Mouse (Mus musculus): ENCODE results near the gene Ankrd13b. TPM values are rescaled to one million over a fixed set of nuclear protein-coding genes. Genes with fewer than 3 reads are reported as not detected.

Ankrd13b gene
- total and polyA plus RNA-seq, 3 experiments, result 22.6 to 54.0 TPM; not detected in 1

GRCm38 (mm10) chr11:77500361-77501325 is 11.2 kb upstream of the Ankrd13b start:
- Histone ChIP-seq H3K9me3 (replicated peaks; ENCODE audit: insufficient read depth, low read length) (no peaks in the 10 kb centered on the region), H3K4me3 (ENCODE audit: control insufficient read depth in 1 of 2, insufficient read depth in 1 of 2, low read depth in 2 of 2, low read length in 2 of 2) (no peak overlapping the region), H3K4me1 (ENCODE audit: control insufficient read depth in 1 of 2, insufficient read depth in 2 of 2, low read length in 2 of 2) (0 out of 4 replicates have a peak, but pooled peaks cover 0 to 2% of the 10 kb centered on the region in 2 experiments), H3K36me3 (ENCODE audit: control insufficient read depth in 1 of 2, insufficient read depth in 2 of 2, low read length in 2 of 2) (peaks cover 0 to 1% of the 10 kb centered on the region in 2 experiments; a peak in 1 of 4 replicates), H3K79me2 (ENCODE audit: control insufficient read depth, insufficient read depth, low read length, poor library complexity) (peaks cover 23% of the 10 kb centered on the region; the same call in 1 of the 2 replicates), H3K27me3 (ENCODE audit: control insufficient read depth in 1 of 2, insufficient read depth in 2 of 2, low read length in 2 of 2) (no peaks in the 10 kb centered on the region), H3K9ac (ENCODE audit: control insufficient read depth, low read depth, low read length, poor library complexity, severe bottlenecking) (no peak overlapping the region), H3K27ac (ENCODE audit: control insufficient read depth, low read depth, low read length) (no peak overlapping the region)
- TF ChIP-seq CHD1 (IDR thresholded peaks at IDR 0.05; ENCODE audit: low read depth, low read length) (no peak), HCFC1 (IDR thresholded peaks at IDR 0.05; ENCODE audit: low read depth, low read length) (no peak), E2F4 (IDR thresholded peaks at IDR 0.05; ENCODE audit: borderline replicate concordance, low read depth, low read length) (no peak), CHD2 (IDR thresholded peaks at IDR 0.05; ENCODE audit: low read length) (no peak), ZMIZ1 (IDR thresholded peaks at IDR 0.05; ENCODE audit: low read depth, low read length) (no peak), EP300 (IDR thresholded peaks at IDR 0.05; ENCODE audit: low read depth in 1 of 2, low read length in 2 of 2) (no peak), RAD21 (IDR thresholded peaks at IDR 0.05; ENCODE audit: low read depth, low read length) (no peak), USF2 (IDR thresholded peaks at IDR 0.05; ENCODE audit: borderline replicate concordance in 1 of 2, insufficient read depth in 1 of 2, low read depth in 1 of 2, low read length in 2 of 2) (no peak), ZNF384 (IDR thresholded peaks at IDR 0.05; ENCODE audit: low read depth, low read length) (no peak)
- no peak for DNase-seq (ENCODE audit: low read depth, low spot score)

- no peak overlapping the region for H3K9ac ChIP-seq (ENCODE audit: control insufficient read depth, low read depth, low read length, poor library complexity, severe bottlenecking)
- no peak for TF ChIP-seq NRF1 (IDR thresholded peaks at IDR 0.05; ENCODE audit: insufficient read depth, low read depth, low read length, poor library complexity, severe bottlenecking)
- TF ChIP-seq RAD21 (IDR thresholded peaks at IDR 0.05; ENCODE audit: low read depth, low read length), result no peak
- no peak for TF ChIP-seq MYC (IDR thresholded peaks at IDR 0.05; ENCODE audit: low read depth, low read length)
- TF ChIP-seq SMC3 (IDR thresholded peaks at IDR 0.05; ENCODE audit: low read depth, low read length), result no peak
- TF ChIP-seq MAX (IDR thresholded peaks at IDR 0.05; ENCODE audit: low read length), result no peak
- no peak for TF ChIP-seq HCFC1 (IDR thresholded peaks at IDR 0.05; ENCODE audit: low read depth, low read length)
- no peak for TF ChIP-seq CHD2 (IDR thresholded peaks at IDR 0.05; ENCODE audit: low read length)
- no peak for TF ChIP-seq GATA1 (IDR thresholded peaks at IDR 0.05; ENCODE audit: low read depth, low read length)
- no peak for TF ChIP-seq POLR2A (IDR thresholded peaks at IDR 0.05; ENCODE audit: control insufficient read depth in 1 of 2, insufficient read depth in 1 of 2, low read depth in 1 of 2, low read length in 2 of 2, poor library complexity in 1 of 2)
- TF ChIP-seq GABPA (IDR thresholded peaks at IDR 0.05; ENCODE audit: low read depth, low read length), result no peak
- no peak for TF ChIP-seq TBP (IDR thresholded peaks at IDR 0.05; ENCODE audit: low read depth, low read length)
- TF ChIP-seq MEF2A (IDR thresholded peaks at IDR 0.05; ENCODE audit: extremely low read depth, insufficient replicate concordance, low read depth, low read length, poor library complexity, severe bottlenecking), result no peak
- no peak for TF ChIP-seq POLR2AphosphoS2 (IDR thresholded peaks at IDR 0.05; ENCODE audit: low read length)
- H3K4me3 ChIP-seq (ENCODE audit: control insufficient read depth in 1 of 2, insufficient read depth in 1 of 2, low read depth in 2 of 2, low read length in 2 of 2), result no peak overlapping the region
- peaks cover 36% of the 10 kb centered on the region for H3K79me2 ChIP-seq (ENCODE audit: control insufficient read depth, insufficient read depth, low read length, poor library complexity)
- H3K27me3 ChIP-seq (ENCODE audit: control insufficient read depth in 1 of 2, insufficient read depth in 2 of 2, low read length in 2 of 2), result no peaks in the 10 kb centered on the region
- no peaks in the 10 kb centered on the region for H3K9me3 ChIP-seq (replicated peaks; ENCODE audit: insufficient read depth, low read length)
- no peak for DNase-seq (ENCODE audit: low read depth, low spot score)
- no peak overlapping the region for H3K27ac ChIP-seq (ENCODE audit: control insufficient read depth, low read depth, low read length)
- H3K4me1 ChIP-seq (ENCODE audit: control insufficient read depth in 1 of 2, insufficient read depth in 2 of 2, low read length in 2 of 2), result peaks cover 0 to 7% of the 10 kb centered on the region in 2 experiments; a peak in 2 of 4 replicates
- peaks cover 1 to 5% of the 10 kb centered on the region in 2 experiments; a peak in 2 of 4 replicates for H3K36me3 ChIP-seq (ENCODE audit: control insufficient read depth in 1 of 2, insufficient read depth in 2 of 2, low read length in 2 of 2)
Observed at GRCm38 (mm10) chr11:77499354-77499753, 9.9 kb upstream of the Ankrd13b start.
